Mouse (Mus musculus): ENCODE measurements at regions not wholly inside any gene's neighbourhood (a gene's known extent, or its start where the extent isn't known, plus 50 kb on each side); places are given as distances from the start of the nearest gene placed in this dataset.

GRCm38 (mm10) chr17:27349432-27349831 lies 145.2 kb upstream of the Lemd2 start:
- no peak overlapping the region for H3K4me3 ChIP-seq (ENCODE audit: low read depth, low read length)
- 77% methylated on average over 4 of the region's 4 CpGs for WGBS
- no peak overlapping the region for H3K4me2 ChIP-seq (ENCODE audit: low read depth, low read length)
- no peak for DNase-seq (ENCODE audit: low spot score)
- H3K27ac ChIP-seq (replicated peaks; ENCODE audit: low read depth, low read length) = no peak overlapping the region
- no peak overlapping the region for H3K9ac ChIP-seq (ENCODE audit: low read depth, low read length)
- H3K4me1 ChIP-seq (ENCODE audit: control insufficient read depth, insufficient read depth, low read length) = no peaks in the 10 kb centered on the region
- no peaks in the 10 kb centered on the region for H3K27me3 ChIP-seq (replicated peaks; ENCODE audit: control insufficient read depth, insufficient read depth, low read length)
- no peaks in the 10 kb centered on the region for H3K36me3 ChIP-seq (ENCODE audit: control insufficient read depth, insufficient read depth, low read length)
- no peaks in the 10 kb centered on the region for H3K9me3 ChIP-seq (ENCODE audit: control insufficient read depth, low read length)
- ATAC-seq (ENCODE audit: low read depth) = no peak

GRCm38 (mm10) chr17:27341952-27342890 lies 138.0 kb upstream of the Lemd2 start:
- Histone ChIP-seq H3K9me3 (ENCODE audit: control insufficient read depth, low read length) (no peaks in the 10 kb centered on the region), H3K4me1 (ENCODE audit: control insufficient read depth, insufficient read depth, low read length) (no peaks in the 10 kb centered on the region), H3K4me2 (ENCODE audit: low read depth, low read length) (no peak overlapping the region), H3K9ac (ENCODE audit: low read depth, low read length) (no peak overlapping the region), H3K27ac (replicated peaks; ENCODE audit: low read depth, low read length) (no peak overlapping the region), H3K4me3 (ENCODE audit: low read depth, low read length) (no peak overlapping the region), H3K36me3 (ENCODE audit: control insufficient read depth, insufficient read depth, low read length) (no peaks in the 10 kb centered on the region), H3K27me3 (replicated peaks; ENCODE audit: control insufficient read depth, insufficient read depth, low read length) (no peaks in the 10 kb centered on the region)
- 51% methylated on average over 11 of the region's 14 CpGs for WGBS
- no peak for ATAC-seq (ENCODE audit: low read depth)
- no peak for DNase-seq (ENCODE audit: low spot score)

GRCm38 (mm10) chr17:27339823-27340222 lies 135.6 kb upstream of the Lemd2 start:
- no peak for DNase-seq (ENCODE audit: low spot score)
- H3K4me3 ChIP-seq (ENCODE audit: low read depth, low read length) = no peak overlapping the region
- WGBS = 78% methylated on average over 3 of the region's 3 CpGs

GRCm38 (mm10) chr17:27339261-27339660 lies 135.0 kb upstream of the Lemd2 start:
- H3K9ac ChIP-seq (ENCODE audit: low read depth, low read length) = no peak overlapping the region
- no peaks in the 10 kb centered on the region for H3K36me3 ChIP-seq (ENCODE audit: control insufficient read depth, insufficient read depth, low read length)
- H3K27ac ChIP-seq (replicated peaks; ENCODE audit: low read depth, low read length) = no peak overlapping the region
- DNase-seq (ENCODE audit: low spot score) (no peak), ATAC-seq (ENCODE audit: low read depth) (no peak)
- no peak overlapping the region for H3K4me2 ChIP-seq (ENCODE audit: low read depth, low read length)
- no peaks in the 10 kb centered on the region for H3K27me3 ChIP-seq (replicated peaks; ENCODE audit: control insufficient read depth, insufficient read depth, low read length)
- H3K9me3 ChIP-seq (ENCODE audit: control insufficient read depth, low read length) = no peaks in the 10 kb centered on the region
- no peak overlapping the region for H3K4me3 ChIP-seq (ENCODE audit: low read depth, low read length)
- WGBS = 63% methylated on average over 2 of the region's 2 CpGs
- H3K4me1 ChIP-seq (ENCODE audit: control insufficient read depth, insufficient read depth, low read length) = peaks cover 8% of the 10 kb centered on the region

More at GRCm38 (mm10) chr17:27339823-27340222, 135.6 kb upstream of the Lemd2 start:
- H3K4me1 ChIP-seq (ENCODE audit: control insufficient read depth, insufficient read depth, low read length) = peaks cover 8% of the 10 kb centered on the region
- no peak overlapping the region for H3K27ac ChIP-seq (replicated peaks; ENCODE audit: low read depth, low read length)
- no peak overlapping the region for H3K9ac ChIP-seq (ENCODE audit: low read depth, low read length)
- no peak for ATAC-seq (ENCODE audit: low read depth)
- no peak overlapping the region for H3K4me2 ChIP-seq (ENCODE audit: low read depth, low read length)
- no peaks in the 10 kb centered on the region for H3K27me3 ChIP-seq (replicated peaks; ENCODE audit: control insufficient read depth, insufficient read depth, low read length)
- H3K9me3 ChIP-seq (ENCODE audit: control insufficient read depth, low read length) = no peaks in the 10 kb centered on the region
- H3K36me3 ChIP-seq (ENCODE audit: control insufficient read depth, insufficient read depth, low read length) = no peaks in the 10 kb centered on the region

- peak overlapping the region; percentile 67; the same call in 1 of the 2 replicates for H3K27ac ChIP-seq (replicated peaks; ENCODE audit: low read depth, low read length)
- ATAC-seq (ENCODE audit: low read depth) = no peak
- 0 out of 2 replicates have a peak overlapping the region, but pooled peaks have one; percentile 25 for H3K9ac ChIP-seq (ENCODE audit: low read depth, low read length)
Observed at GRCm38 (mm10) chr17:27335621-27336020, 131.4 kb upstream of the Lemd2 start.

GRCm38 (mm10) chr17:27333593-27333992 lies 129.3 kb upstream of the Lemd2 start:
- 81% methylated on average over 16 of the region's 16 CpGs for WGBS

More at GRCm38 (mm10) chr17:27335621-27336020, 131.4 kb upstream of the Lemd2 start:
- Histone ChIP-seq H3K27me3 (replicated peaks; ENCODE audit: control insufficient read depth, insufficient read depth, low read length) (no peaks in the 10 kb centered on the region), H3K9me3 (ENCODE audit: control insufficient read depth, low read length) (no peaks in the 10 kb centered on the region), H3K4me2 (ENCODE audit: low read depth, low read length) (peak overlapping the region; percentile 20; the same call in 1 of the 2 replicates), H3K4me1 (ENCODE audit: control insufficient read depth, insufficient read depth, low read length) (peaks cover 8% of the 10 kb centered on the region), H3K4me3 (ENCODE audit: low read depth, low read length) (no peak overlapping the region), H3K36me3 (ENCODE audit: control insufficient read depth, insufficient read depth, low read length) (no peaks in the 10 kb centered on the region)
- 46% methylated on average over 4 of the region's 4 CpGs for WGBS
- peak; percentile 54 for DNase-seq (ENCODE audit: low spot score)

GRCm38 (mm10) chr17:27333141-27333540 lies 128.9 kb upstream of the Lemd2 start:
- WGBS = 86% methylated on average over 6 of the region's 6 CpGs
- Histone ChIP-seq H3K36me3 (ENCODE audit: control insufficient read depth, insufficient read depth, low read length) (no peaks in the 10 kb centered on the region), H3K9me3 (ENCODE audit: control insufficient read depth, low read length) (no peaks in the 10 kb centered on the region), H3K27me3 (replicated peaks; ENCODE audit: control insufficient read depth, insufficient read depth, low read length) (no peaks in the 10 kb centered on the region), H3K27ac (replicated peaks; ENCODE audit: low read depth, low read length) (no peak overlapping the region), H3K4me2 (ENCODE audit: low read depth, low read length) (no peak overlapping the region), H3K4me3 (ENCODE audit: low read depth, low read length) (no peak overlapping the region), H3K9ac (ENCODE audit: low read depth, low read length) (no peak overlapping the region), H3K4me1 (ENCODE audit: control insufficient read depth, insufficient read depth, low read length) (peaks cover 8% of the 10 kb centered on the region)
- no peak for ATAC-seq (ENCODE audit: low read depth)
- no peak for DNase-seq (ENCODE audit: low spot score)

More at GRCm38 (mm10) chr17:27333593-27333992, 129.3 kb upstream of the Lemd2 start:
- Histone ChIP-seq H3K9me3 (ENCODE audit: control insufficient read depth, low read length) (no peaks in the 10 kb centered on the region), H3K9ac (ENCODE audit: low read depth, low read length) (no peak overlapping the region), H3K4me2 (ENCODE audit: low read depth, low read length) (no peak overlapping the region), H3K27ac (replicated peaks; ENCODE audit: low read depth, low read length) (no peak overlapping the region), H3K4me1 (ENCODE audit: control insufficient read depth, insufficient read depth, low read length) (peaks cover 8% of the 10 kb centered on the region), H3K4me3 (ENCODE audit: low read depth, low read length) (no peak overlapping the region), H3K27me3 (replicated peaks; ENCODE audit: control insufficient read depth, insufficient read depth, low read length) (no peaks in the 10 kb centered on the region), H3K36me3 (ENCODE audit: control insufficient read depth, insufficient read depth, low read length) (no peaks in the 10 kb centered on the region)
- ATAC-seq (ENCODE audit: low read depth) = no peak
- DNase-seq (ENCODE audit: low spot score) = no peak

GRCm38 (mm10) chr17:27332076-27332475 lies 127.8 kb upstream of the Lemd2 start:
- Histone ChIP-seq H3K9ac (ENCODE audit: low read depth, low read length) (no peak overlapping the region), H3K4me2 (ENCODE audit: low read depth, low read length) (no peak overlapping the region), H3K27ac (replicated peaks; ENCODE audit: low read depth, low read length) (no peak overlapping the region), H3K4me3 (ENCODE audit: low read depth, low read length) (no peak overlapping the region), H3K4me1 (ENCODE audit: control insufficient read depth, insufficient read depth, low read length) (peaks cover 8% of the 10 kb centered on the region), H3K36me3 (ENCODE audit: control insufficient read depth, insufficient read depth, low read length) (no peaks in the 10 kb centered on the region), H3K27me3 (replicated peaks; ENCODE audit: control insufficient read depth, insufficient read depth, low read length) (no peaks in the 10 kb centered on the region), H3K9me3 (ENCODE audit: control insufficient read depth, low read length) (no peaks in the 10 kb centered on the region)
- ATAC-seq (ENCODE audit: low read depth) = no peak
- no peak for DNase-seq (ENCODE audit: low spot score)
- 77% methylated on average over 4 of the region's 4 CpGs for WGBS

Measured in embryonic facial prominence, embryonic 14.5 days (tissue).